Mouse (Mus musculus) small intestine, adult 2 months (tissue): Measurements from ENCODE around the gene Rassf1. TPM values are rescaled to one million over a fixed set of nuclear protein-coding genes. Genes with fewer than 3 reads are reported as not detected.

Experiments used
- H3K27ac ChIP-seq: fragments of 200-500 bp; 2 replicates; pipeline ENCODE4 v1.5.1; 2012; ENCODE audit warnings: low read depth, low read length, control low read depth, inconsistent platforms; ENCODE audit not compliant: insufficient read depth
- H3K27me3 ChIP-seq: fragments of 200-500 bp; 2 replicates; pipeline ENCODE4 v1.6.1; 2012; ENCODE audit warnings: mild to moderate bottlenecking, moderate library complexity, low read length, inconsistent platforms; ENCODE audit not compliant: control insufficient read depth, insufficient read depth
- H3K36me3 ChIP-seq: fragments of 200-500 bp; 2 replicates; pipeline ENCODE4 v1.6.1; 2012; ENCODE audit warnings: mild to moderate bottlenecking, low read length, control low read depth, inconsistent platforms; ENCODE audit not compliant: control insufficient read depth, insufficient read depth
- H3K4me1 ChIP-seq: fragments of 200-500 bp; 2 replicates; pipeline ENCODE4 v1.6.1; 2012; ENCODE audit warnings: low read length, inconsistent platforms, mixed read lengths; ENCODE audit not compliant: control insufficient read depth, insufficient read depth, insufficient read length
- H3K4me3 ChIP-seq: fragments of 200-500 bp; 2 replicates; pipeline ENCODE4 v1.5.1; 2012; ENCODE audit warnings: low read depth, mild to moderate bottlenecking, control low read depth, inconsistent platforms, low read length, moderate library complexity
- CTCF ChIP-seq: fragments of 200-500 bp; IDR thresholded peaks from 2 replicates; pipeline ENCODE4 v1.5.1; 2012; ENCODE audit warnings: low read depth, mild to moderate bottlenecking, control low read depth, inconsistent platforms, low read length, moderate library complexity, mixed read lengths; ENCODE audit not compliant: insufficient replicate concordance, insufficient read length; ENCODE audit errors: extremely low read depth
- POLR2A ChIP-seq: fragments of 200-500 bp; IDR thresholded peaks from 2 replicates; pipeline ENCODE4 v1.6.1; 2012; ENCODE audit warnings: low read depth, mild to moderate bottlenecking, control low read depth, inconsistent platforms, low read length, moderate library complexity
- WGBS: fragments of 180-500 bp; shearing (Covaris S2); methylation state at CpG from one replicate; pipeline ENCODE4 v1.1.7; 2018; 5-methylcytosine and 5-hydroxymethylcytosine counted together
- polyA plus RNA-seq: library from polyadenylated mRNA; depleted of rRNA; stranded (reverse); fragments of >200 nt; gene quantifications from 2 replicates; pipeline ENCODE4 v1.2.3, GENCODE M21; 2012

Gene Rassf1
- polyA plus RNA-seq, 1 experiment: 33.2 TPM

- H3K27me3 ChIP-seq: no peaks in the 10 kb centered on the region
- no peak overlapping the region for H3K4me3 ChIP-seq
- no peak overlapping the region for H3K27ac ChIP-seq
- no peak for TF ChIP-seq CTCF
- no peak for TF ChIP-seq POLR2A
- H3K36me3 ChIP-seq: 0 out of 2 replicates have a peak, but pooled peaks cover 4% of the 10 kb centered on the region
- 79% methylated on average over 7 of the region's 7 CpGs for WGBS
- H3K4me1 ChIP-seq: peaks cover 7% of the 10 kb centered on the region; the same call in 1 of the 2 replicates
These were observed 31.2 kb downstream of the Rassf1 start for GRCm38 (mm10) chr9:107582509-107583062.

DNA sequence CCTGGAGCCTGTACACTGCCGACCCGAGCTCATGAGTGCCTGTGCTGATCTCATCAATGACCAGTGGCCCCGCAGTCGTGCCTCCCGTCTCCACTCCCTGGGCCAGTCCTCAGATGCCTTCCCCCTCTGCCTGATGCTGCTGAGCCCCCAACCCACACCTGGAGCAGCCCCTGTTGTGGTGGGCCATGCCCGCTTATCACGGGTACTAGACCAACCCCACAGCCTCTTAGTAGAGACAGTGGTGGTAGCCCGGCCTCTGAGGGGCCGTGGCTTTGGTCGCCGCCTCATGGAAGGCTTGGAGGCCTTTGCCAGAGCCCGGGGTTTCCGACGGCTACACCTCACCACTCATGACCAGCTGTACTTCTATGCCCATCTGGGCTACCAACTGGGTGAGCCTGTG, 31.8 kb downstream of the Rassf1 start:
- Histone ChIP-seq H3K27ac (no peak overlapping the region), H3K4me1 (peaks cover 10% of the 10 kb centered on the region; the same call in 1 of the 2 replicates), H3K36me3 (0 out of 2 replicates have a peak, but pooled peaks cover 4% of the 10 kb centered on the region), H3K27me3 (no peaks in the 10 kb centered on the region), H3K4me3 (no peak overlapping the region)
- 92% methylated on average over 14 of the region's 14 CpGs for WGBS
- TF ChIP-seq POLR2A (no peak), CTCF (no peak)

DNA sequence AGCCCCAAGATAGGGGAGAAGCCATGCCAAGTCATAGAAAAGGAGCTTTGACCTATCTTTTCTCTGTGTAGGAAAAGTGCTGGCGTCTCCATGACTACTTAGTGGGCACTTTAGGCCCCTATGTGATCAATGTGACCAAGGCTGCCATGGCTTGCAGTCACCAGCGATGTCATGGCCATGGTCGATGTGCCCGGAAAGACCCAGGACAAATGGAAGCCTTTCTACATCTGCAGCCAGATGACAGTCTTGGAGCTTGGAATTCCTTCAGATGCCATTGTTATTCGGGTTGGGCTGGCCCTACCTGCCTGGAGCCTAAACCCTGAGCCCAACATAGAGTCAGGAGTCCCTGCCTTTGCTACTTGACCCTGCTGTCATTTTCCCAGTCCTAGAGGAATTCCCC, 35.1 kb downstream of the Rassf1 start:
- Histone ChIP-seq H3K4me1 (peaks cover 28% of the 10 kb centered on the region), H3K36me3 (peaks cover 11% of the 10 kb centered on the region; the same call in 1 of the 2 replicates), H3K27me3 (no peaks in the 10 kb centered on the region), H3K27ac (peak overlapping the region; percentile 0; the same call in 1 of the 2 replicates), H3K4me3 (no peak overlapping the region)
- no peak for TF ChIP-seq CTCF
- TF ChIP-seq POLR2A: no peak
- 82% methylated on average over 5 of the region's 5 CpGs for WGBS

GRCm38 (mm10) chr9:107586974-107587832, 35.8 kb downstream of the Rassf1 start, which contains the start of gene Ifrd2:
Gene Ifrd2 (plus strand): TSS chr9:107587642.
- peaks cover 25% of the 10 kb centered on the region for H3K4me1 ChIP-seq
- peak within 1 kb of the TSS; percentile 75 for H3K4me3 ChIP-seq
- 5% methylated on average over 46 of the region's 46 CpGs for WGBS
- peak within 1 kb of the TSS; percentile 21; the same call in 1 of the 2 replicates for H3K27ac ChIP-seq
- H3K36me3 ChIP-seq: peaks cover 16% of the 10 kb centered on the region
- no peak for TF ChIP-seq CTCF
- TF ChIP-seq POLR2A: peak; percentile 10; the same call in 1 of the 2 replicates
- H3K27me3 ChIP-seq: no peaks in the 10 kb centered on the region

DNA sequence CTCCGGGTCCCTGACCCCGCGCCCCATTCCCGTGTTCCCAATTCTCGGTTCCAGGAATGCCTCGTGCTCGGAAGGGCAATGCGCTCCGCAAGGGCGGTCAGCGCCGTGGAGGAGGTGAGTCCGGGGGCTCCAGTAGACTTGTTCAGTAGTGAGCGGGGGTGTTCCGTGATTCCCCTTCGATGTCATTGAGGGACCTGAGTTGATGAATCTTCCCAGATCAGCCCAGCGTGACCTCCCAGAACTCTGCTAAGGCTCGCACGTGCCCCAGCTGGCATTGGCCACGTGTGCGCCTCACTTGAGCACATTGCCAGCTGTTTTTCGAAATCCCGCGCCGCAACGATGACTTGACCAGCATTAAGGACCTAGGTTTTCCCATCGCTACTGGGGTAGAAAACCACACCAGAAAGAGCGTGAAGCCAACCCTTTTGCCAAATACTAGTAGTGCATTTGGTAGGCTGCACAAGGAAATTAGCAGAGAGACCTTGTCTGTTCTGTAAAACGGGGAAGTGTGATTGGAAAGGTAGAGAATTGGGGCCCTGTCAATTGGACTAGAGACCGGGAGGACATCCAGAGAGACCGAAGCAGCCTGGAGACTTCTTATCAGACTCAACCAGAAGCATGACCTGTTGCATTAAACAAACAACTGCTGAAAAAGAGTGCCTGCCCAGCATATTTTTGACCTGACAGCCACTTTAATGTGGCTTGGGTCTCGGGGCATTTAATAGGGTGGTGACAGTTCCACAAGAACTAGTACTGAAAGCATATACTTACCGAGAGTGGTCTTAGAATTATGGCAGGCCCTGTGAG, 36.7 kb downstream of the Rassf1 start:
- TF ChIP-seq POLR2A (no peak), CTCF (no peak)
- Histone ChIP-seq H3K27me3 (no peaks in the 10 kb centered on the region), H3K27ac (peak overlapping the region; percentile 18; the same call in 1 of the 2 replicates), H3K4me1 (peaks cover 25% of the 10 kb centered on the region), H3K4me3 (peak overlapping the region; percentile 75), H3K36me3 (peaks cover 23% of the 10 kb centered on the region)
- 1% methylated on average over 33 of the region's 33 CpGs for WGBS

- peak overlapping the region; percentile 51 for H3K4me3 ChIP-seq
- WGBS: 23% methylated on average over 25 of the region's 25 CpGs
- H3K27me3 ChIP-seq: no peaks in the 10 kb centered on the region
- no peak for TF ChIP-seq POLR2A
- peak; percentile 17; the same call in 1 of the 2 replicates for TF ChIP-seq CTCF
- peak overlapping the region; percentile 94 for H3K27ac ChIP-seq
- H3K36me3 ChIP-seq: peaks cover 27% of the 10 kb centered on the region
- peaks cover 25% of the 10 kb centered on the region for H3K4me1 ChIP-seq
These were observed 38.9 kb downstream of the Rassf1 start for GRCm38 (mm10) chr9:107590058-107590772.
